ENCODE assay signal across 8 mouse cellular contexts in the genomic region with DNA sequence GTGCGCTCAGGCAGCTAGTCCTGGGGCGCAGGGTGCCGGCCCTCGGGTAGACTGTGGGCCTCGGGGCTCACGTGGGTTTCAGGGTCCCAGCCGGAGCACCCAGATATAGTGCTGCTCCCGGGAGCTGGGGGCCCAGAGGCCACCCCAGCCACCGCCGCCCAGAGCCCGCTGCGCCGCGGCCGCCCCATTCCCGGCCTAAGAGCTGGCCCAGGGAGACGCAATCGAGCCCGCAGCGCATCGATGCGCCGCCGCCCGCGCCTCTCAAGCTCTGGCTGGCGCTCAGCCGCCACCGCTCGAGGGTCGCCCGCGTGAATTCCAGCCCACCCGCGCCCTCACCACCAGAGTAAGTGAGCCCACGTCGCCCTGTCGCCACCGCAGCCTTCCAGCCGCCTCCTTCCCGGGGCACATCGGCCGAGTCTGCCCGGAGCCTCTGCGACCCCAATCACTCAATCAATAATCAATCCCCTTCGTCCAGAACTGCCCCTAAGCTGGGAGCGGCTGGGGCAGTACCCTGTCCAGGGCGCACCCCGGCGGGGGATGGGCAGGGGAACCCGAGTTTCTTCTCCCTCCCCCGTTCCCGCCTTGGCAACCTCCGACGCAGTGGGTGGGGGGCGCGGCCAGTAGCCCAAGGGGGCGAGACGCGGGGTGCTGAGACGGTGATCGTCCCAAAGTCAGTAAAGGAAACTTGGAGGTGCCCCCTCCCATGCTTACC. TPM values are rescaled to one million over a fixed set of nuclear protein-coding genes. Genes with fewer than 3 reads are reported as not detected.
DNase-seq lines count a peak whose midpoint lies in the region; ATAC-seq and TF ChIP-seq lines count a peak whose summit lies in the region.

No protein-coding gene starts in this region.

- H3K9me3 ChIP-seq in embryonic facial prominence, embryonic 12.5 days, result no peaks in the 10 kb centered on the region
- no peaks in the 10 kb centered on the region for H3K9me3 ChIP-seq in heart, embryonic 12.5 days (replicated peaks)
- H3K9me3 ChIP-seq in kidney, embryonic 15.5 days (replicated peaks), result no peaks in the 10 kb centered on the region

- H3K9ac ChIP-seq in embryonic facial prominence, embryonic 12.5 days, result peak overlapping the region; percentile 74
- peak overlapping the region; percentile 79 for H3K9ac ChIP-seq in heart, embryonic 12.5 days
- peak overlapping the region; percentile 78 for H3K9ac ChIP-seq in kidney, embryonic 15.5 days

- H3K36me3 ChIP-seq in embryonic facial prominence, embryonic 12.5 days, result no peaks in the 10 kb centered on the region
- H3K36me3 ChIP-seq in heart, embryonic 12.5 days, result no peaks in the 10 kb centered on the region
- no peaks in the 10 kb centered on the region for H3K36me3 ChIP-seq in kidney, embryonic 15.5 days

- TF ChIP-seq POLR2A in lung, adult 2 months (IDR thresholded peaks at IDR 0.05; ENCODE audit: borderline replicate concordance, extremely low read depth, low read depth, low read length), result 0 out of 2 replicates have a peak, but pooled peaks have one; percentile 2
- no peak for TF ChIP-seq POLR2A in olfactory bulb, adult 2 months (IDR thresholded peaks at IDR 0.05; ENCODE audit: insufficient read depth, low read depth, low read length)

- H3K4me2 ChIP-seq in embryonic facial prominence, embryonic 12.5 days (replicated peaks), result peak overlapping the region; percentile 99
- peak overlapping the region; percentile 100 for H3K4me2 ChIP-seq in heart, embryonic 12.5 days
- peak overlapping the region; percentile 99 for H3K4me2 ChIP-seq in kidney, embryonic 15.5 days

- ATAC-seq in embryonic facial prominence, embryonic 12.5 days (ENCODE audit: insufficient number of reproducible peaks, insufficient read depth, low FRiP score, low TSS enrichment), result peak; percentile 23
- peak; percentile 37 for ATAC-seq in heart, embryonic 12.5 days (ENCODE audit: insufficient number of reproducible peaks, low FRiP score)
- ATAC-seq in kidney, embryonic 15.5 days (replicated peaks; ENCODE audit: low FRiP score), result peak; percentile 38
- ATAC-seq in monocyte, adult 5-6 weeks (replicated peaks; ENCODE audit: insufficient number of reproducible peaks, low FRiP score, low TSS enrichment, poor library complexity, severe bottlenecking), result no peak

- H3K4me3 ChIP-seq in embryonic facial prominence, embryonic 12.5 days, result peak overlapping the region; percentile 75
- peak overlapping the region; percentile 94 for H3K4me3 ChIP-seq in heart, embryonic 12.5 days
- peak overlapping the region; percentile 83 for H3K4me3 ChIP-seq in kidney, embryonic 15.5 days (replicated peaks)
- H3K4me3 ChIP-seq in lung, adult 2 months (replicated peaks; ENCODE audit: extremely low read depth, low read depth, low read length), result peak overlapping the region; percentile 95
- peak overlapping the region; percentile 58 for H3K4me3 ChIP-seq in olfactory bulb, adult 2 months (ENCODE audit: insufficient read depth, low read depth, low read length)

- peak overlapping the region; percentile 79; the same call in 1 of the 2 replicates for H3K27ac ChIP-seq in embryonic facial prominence, embryonic 12.5 days
- no peak overlapping the region; the same call in 1 of the 2 replicates for H3K27ac ChIP-seq in heart, embryonic 12.5 days (ENCODE audit: poor library complexity, severe bottlenecking)
- H3K27ac ChIP-seq in kidney, embryonic 15.5 days, result peak overlapping the region; percentile 90
- no peak overlapping the region for H3K27ac ChIP-seq in olfactory bulb, adult 2 months (ENCODE audit: insufficient read depth, low read depth, low read length)

- peak; percentile 58 for DNase-seq in ES-CJ7 (ENCODE audit: low read depth, low spot score)
- DNase-seq in adrenal gland, postnatal 25 days, result peak; percentile 76
- DNase-seq in lung, adult 2 months, result peak; percentile 52

- peaks cover 10% of the 10 kb centered on the region; the same call in 1 of the 2 replicates for H3K4me1 ChIP-seq in embryonic facial prominence, embryonic 12.5 days
- H3K4me1 ChIP-seq in heart, embryonic 12.5 days (replicated peaks), result peaks cover 12% of the 10 kb centered on the region; the same call in 1 of the 2 replicates
- H3K4me1 ChIP-seq in kidney, embryonic 15.5 days, result peaks cover 39% of the 10 kb centered on the region
- peaks cover 6% of the 10 kb centered on the region; the same call in 1 of the 2 replicates for H3K4me1 ChIP-seq in lung, adult 2 months (ENCODE audit: control insufficient read depth, insufficient read depth, low read length)
- H3K4me1 ChIP-seq in olfactory bulb, adult 2 months (ENCODE audit: control insufficient read depth, insufficient read depth, low read length), result peaks cover 21% of the 10 kb centered on the region

- peaks cover 37% of the 10 kb centered on the region for H3K27me3 ChIP-seq in embryonic facial prominence, embryonic 12.5 days
- peaks cover 56% of the 10 kb centered on the region for H3K27me3 ChIP-seq in heart, embryonic 12.5 days (replicated peaks)
- H3K27me3 ChIP-seq in kidney, embryonic 15.5 days, result peaks cover 81% of the 10 kb centered on the region

- no peak for TF ChIP-seq CTCF in lung, adult 2 months (IDR thresholded peaks at IDR 0.05; ENCODE audit: insufficient read depth, low read length)
- no peak for TF ChIP-seq CTCF in olfactory bulb, adult 2 months (IDR thresholded peaks at IDR 0.05; ENCODE audit: insufficient read depth, low read depth, low read length)

- under 1% methylated on average over 56 of the region's 62 CpGs for whole genome bisulfite sequencing in embryonic facial prominence, embryonic 12.5 days
- WGBS in heart, embryonic 12.5 days, result under 1% methylated on average over 61 of the region's 62 CpGs
- under 1% methylated on average over 60 of the region's 62 CpGs for WGBS in kidney, embryonic 15.5 days
- 1% methylated on average over 62 of the region's 62 CpGs for WGBS in lung, adult 2 months
- WGBS in olfactory bulb, adult 2 months, result under 1% methylated on average over 45 of the region's 62 CpGs

RNA-seq across cellular contexts. Expression of a gene that starts 1.4 kb away (rescaled TPM):
- 4.2 and 4.7 TPM in 2 replicates for total RNA-seq in adrenal gland, postnatal 25 days (2021)
- 8.8 and 10.5 TPM in 2 replicates for polyA plus RNA-seq in embryonic facial prominence, embryonic 12.5 days (2016; fragmentation: Nextera tagmentation; extraction: Ambion mirVana)
- 1.4 and 2.1 TPM in 2 replicates for polyA plus RNA-seq in heart, embryonic 12.5 days (2016; fragmentation: Nextera tagmentation; extraction: Ambion mirVana)
- polyA plus RNA-seq in kidney, embryonic 15.5 days (2015; fragmentation: Nextera tagmentation; extraction: Ambion mirVana), result 9.1 and 12.3 TPM in 2 replicates
- 3.2 and 5.1 TPM in 2 replicates for polyA plus RNA-seq in lung, adult 2 months (2012; rRNA removed)
- polyA plus RNA-seq in olfactory bulb, adult 2 months (2012; ENCODE audit: insufficient read depth, insufficient read length, low replicate concordance, missing spikeins), result not detected in 2 replicates
- total RNA-seq in monocyte, adult 5-6 weeks (2017), result 1.3 to 12.4 TPM (median 2.1 TPM) in 3 replicates

Comparison
In these comparisons a context has a peak if more than half of its experiments do, and no peak if none do; other contexts are left out.
1. H3K27ac ChIP-seq: peak in embryonic facial prominence, embryonic 12.5 days (single experiment) and kidney, embryonic 15.5 days (single experiment); none in heart, embryonic 12.5 days (single experiment) and olfactory bulb, adult 2 months (single experiment).
2. Peak in every context shown above with its lines, with median percentiles within 50 percentile points of each other: DNase-seq, H3K4me2 ChIP-seq, H3K4me3 ChIP-seq and H3K9ac ChIP-seq.